Mouse (Mus musculus): ENCODE results near the gene Lep.

DNA sequence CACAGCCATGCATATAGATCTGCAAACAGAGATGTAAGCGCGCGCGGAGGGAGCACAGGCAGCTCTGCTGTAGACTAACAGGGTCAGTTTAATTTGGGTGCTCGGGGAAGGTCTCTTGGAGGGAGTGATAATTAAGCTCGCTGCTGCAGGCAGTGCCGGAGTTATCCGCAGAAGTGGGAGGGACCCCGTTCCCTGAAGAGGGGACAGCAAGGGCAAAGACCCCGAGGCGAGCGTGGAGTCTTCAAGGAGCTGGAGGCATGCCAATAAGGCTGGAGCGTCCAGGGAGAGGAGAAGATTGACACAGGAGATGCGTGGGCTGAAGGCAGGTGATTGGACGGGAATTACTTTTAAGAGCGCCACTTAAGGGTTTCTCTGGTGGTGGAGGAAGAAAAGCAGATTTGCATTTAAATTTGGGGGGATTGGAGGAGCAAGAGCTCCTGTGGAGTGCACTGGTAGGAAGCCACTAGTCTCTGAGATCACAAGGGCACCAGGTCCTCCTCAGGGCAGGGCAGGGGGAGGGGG lies 43.1 kb upstream of the Lep start:
- no peak for TF ChIP-seq POLR2A (IDR thresholded peaks at IDR 0.05; ENCODE audit: extremely low read depth, insufficient read depth, low read length)
- no peak for TF ChIP-seq CTCF (IDR thresholded peaks at IDR 0.05; ENCODE audit: extremely low read depth, insufficient read depth, low read length)

Measured in cortical plate, adult 2 months (tissue).